Mouse (Mus musculus) left cerebral cortex, adult 11 months (tissue): Measurements from ENCODE around the gene Hid1.

ENCODE experiments used
- DNase-seq: peaks from one replicate; pipeline ENCODE4 v3.0.0; 2022; ENCODE audit warnings: low spot score

Gene Hid1

GRCm38 (mm10) chr11:115374695-115375425 is 7.3 kb upstream of the Hid1 start:
- no peak for DNase-seq

- peak; percentile 72 for DNase-seq
Measured at GRCm38 (mm10) chr11:115373805-115374694, 6.5 kb upstream of the Hid1 start.

GRCm38 (mm10) chr11:115372737-115373136 is 5.2 kb upstream of the Hid1 start:
- no peak for DNase-seq

DNA sequence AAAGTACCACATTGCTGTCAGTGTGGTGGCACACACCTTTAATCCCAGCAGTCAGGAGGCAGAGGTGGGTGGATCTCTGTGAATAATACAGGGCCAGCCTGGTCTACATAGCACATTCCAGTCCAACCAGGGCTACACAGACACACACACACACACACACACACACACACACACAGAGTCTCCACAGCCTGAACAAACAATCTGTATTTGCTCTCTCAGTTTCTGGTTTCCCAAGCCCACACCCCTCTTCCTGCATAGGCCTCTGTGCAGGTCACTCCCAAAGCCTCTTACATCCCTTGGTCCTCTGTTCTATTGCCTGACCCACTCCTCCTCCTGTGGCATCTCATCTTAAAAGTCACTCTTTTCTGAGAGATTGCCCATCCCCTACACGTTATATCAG is 4.5 kb upstream of the Hid1 start:
- no peak for DNase-seq

DNA sequence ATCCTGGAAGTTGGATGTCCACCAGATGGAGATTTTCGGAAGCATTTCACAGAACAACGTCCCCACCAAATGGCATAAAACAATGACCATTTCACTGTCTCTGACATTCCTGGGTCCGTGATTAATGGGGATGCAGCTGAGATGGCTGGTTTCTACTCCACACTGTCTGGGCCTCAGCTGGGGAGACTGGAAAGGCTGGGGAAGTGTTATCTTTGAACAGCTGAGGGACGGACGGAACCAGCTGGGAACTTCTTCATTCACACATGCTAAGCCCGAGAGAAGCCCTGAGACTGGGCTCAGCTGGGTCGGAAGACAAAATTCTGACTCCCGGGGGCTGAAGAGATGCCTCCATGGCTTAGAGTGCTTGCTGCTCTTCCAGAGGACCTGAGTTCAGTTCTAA is 3.8 kb upstream of the Hid1 start:
- DNase-seq: no peak

DNA sequence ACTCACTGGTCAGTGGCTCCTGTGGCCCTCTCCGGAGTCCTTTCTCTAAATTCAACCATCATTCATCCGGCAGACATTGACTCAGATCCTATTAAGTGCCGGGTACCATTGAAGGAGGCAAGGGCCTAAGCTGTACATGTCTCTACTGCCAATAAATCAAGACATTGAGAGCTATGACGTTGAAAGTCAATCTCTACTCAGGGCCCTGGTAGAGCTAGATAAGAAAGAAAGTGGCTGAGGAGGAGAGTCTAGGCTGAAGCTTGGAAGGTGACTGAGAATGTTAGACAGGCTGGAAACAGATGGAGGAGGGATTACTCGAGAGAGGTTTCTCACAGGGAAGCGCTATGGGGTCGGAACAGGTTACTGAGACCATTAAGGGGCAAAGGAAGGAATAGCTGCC is 2.8 kb upstream of the Hid1 start:
- no peak for DNase-seq

DNA sequence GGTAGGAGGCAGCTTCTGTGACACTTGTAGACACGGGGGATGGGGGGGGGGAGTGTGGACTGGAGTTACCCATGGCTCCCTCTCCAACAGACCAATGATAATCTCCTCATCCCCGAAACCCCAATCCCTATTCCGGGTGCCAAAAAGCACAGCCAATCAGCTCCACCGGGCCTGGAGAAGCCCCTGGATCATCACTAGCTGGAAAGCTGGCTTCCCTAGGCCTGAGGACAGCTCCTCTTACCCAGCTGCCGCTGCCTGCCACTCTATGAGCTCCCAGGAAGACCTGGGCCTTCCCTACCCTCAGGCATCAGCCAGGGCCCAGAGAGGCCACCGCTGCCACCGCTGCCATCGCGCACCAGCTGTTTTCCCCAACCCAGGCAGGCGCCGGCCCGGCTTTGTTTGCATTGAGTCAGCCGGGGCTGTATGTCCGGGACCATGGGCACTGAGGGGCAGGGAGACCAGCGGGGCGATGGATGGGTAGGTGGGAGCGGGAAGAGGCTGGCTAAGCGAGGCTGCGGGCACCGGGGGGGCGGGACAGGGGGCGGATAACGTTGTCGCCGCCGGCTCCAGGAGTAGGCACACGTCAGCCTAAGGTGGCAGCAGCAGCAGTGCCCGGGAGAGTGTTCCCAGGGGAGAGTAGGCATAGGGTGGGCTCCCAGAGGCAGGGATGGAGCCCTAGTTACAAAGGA is 706 bp downstream of the Hid1 start:
- peak; percentile 72 for DNase-seq

- DNase-seq: no peak
Measured at GRCm38 (mm10) chr11:115366039-115366705, 1.4 kb downstream of the Hid1 start.

DNA sequence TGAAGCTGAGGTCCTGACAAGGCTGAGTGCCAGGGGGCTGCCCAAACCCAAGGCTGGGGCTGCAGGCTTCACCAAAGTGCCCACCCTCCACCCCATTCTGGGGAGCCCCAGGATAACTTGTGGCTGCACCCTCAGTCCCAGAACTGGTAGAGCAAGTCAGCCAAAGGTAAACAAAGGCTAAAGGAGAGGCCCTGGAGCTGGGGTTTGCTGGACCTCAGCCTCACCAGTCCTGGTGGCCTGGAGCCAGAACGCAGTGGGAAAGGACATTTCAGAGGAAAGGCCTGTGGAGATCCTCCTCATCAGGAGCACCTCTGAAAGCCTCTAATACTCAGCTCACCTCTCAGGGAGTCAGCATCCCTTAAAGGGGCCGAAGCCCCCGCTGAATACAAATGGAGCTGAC is 3.4 kb downstream of the Hid1 start:
- DNase-seq: no peak

DNA sequence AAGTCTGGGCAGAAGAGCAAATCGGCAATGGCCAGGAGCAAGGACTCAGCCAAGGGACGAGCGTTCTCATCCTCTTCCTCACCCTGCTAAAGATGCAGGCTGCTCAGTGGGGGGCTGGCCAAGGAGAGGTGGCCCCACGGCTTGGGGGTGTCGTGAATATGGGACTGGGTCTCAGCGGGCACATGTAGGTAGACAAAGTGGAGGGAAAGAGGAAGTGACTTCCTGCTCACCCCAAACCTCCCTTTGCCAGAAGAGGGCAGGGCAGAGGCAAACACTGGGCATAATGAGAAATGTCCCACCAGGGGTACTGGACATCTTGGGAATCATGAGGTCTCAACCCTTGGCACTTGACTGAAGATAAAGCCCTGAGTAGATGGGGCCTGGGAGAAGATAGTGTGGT is 7.8 kb downstream of the Hid1 start:
- no peak for DNase-seq

GRCm38 (mm10) chr11:115359293-115359692 is 8.3 kb downstream of the Hid1 start:
- DNase-seq: no peak

- DNase-seq: no peak
Measured at GRCm38 (mm10) chr11:115358468-115358867, 9.1 kb downstream of the Hid1 start.

DNA sequence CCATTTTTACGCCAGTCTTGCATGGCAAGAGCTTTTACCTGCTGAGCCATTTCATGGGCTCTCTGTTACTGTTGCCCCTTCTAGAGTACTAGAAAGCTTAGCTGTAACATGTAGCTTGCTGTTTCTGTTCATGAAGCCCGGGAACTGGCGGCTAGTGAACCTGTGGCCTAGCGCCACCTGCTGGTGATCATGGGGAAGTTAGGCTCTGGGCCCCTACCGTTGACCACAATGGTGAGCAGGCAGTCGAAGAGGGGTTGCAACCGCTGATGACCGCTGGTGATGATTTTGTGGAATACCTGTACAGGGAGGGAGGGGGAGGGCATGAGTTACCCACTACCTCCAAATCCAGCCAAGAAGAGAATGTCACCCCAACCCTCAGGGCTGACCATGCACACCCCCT is 13.4 kb downstream of the Hid1 start:
- DNase-seq: no peak

DNA sequence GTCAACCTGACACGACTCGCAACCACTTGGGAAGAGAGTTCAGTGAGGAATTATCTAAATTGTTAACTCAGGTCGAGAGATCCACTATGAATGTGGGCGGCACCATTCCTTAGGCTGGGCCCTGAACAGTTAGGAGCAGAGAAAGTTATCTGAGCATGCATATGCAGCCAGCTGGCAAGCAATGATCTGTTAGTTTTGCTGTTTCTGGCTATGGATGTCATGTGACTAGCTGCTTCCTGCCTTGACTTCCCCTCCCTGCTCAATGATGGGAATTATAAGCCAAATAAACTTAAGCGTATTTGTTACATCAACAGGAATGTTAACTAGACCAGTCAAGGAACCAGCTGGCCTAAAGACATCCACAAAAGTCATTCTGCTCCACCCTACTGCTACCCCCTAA is 14.2 kb downstream of the Hid1 start:
- no peak for DNase-seq

DNA sequence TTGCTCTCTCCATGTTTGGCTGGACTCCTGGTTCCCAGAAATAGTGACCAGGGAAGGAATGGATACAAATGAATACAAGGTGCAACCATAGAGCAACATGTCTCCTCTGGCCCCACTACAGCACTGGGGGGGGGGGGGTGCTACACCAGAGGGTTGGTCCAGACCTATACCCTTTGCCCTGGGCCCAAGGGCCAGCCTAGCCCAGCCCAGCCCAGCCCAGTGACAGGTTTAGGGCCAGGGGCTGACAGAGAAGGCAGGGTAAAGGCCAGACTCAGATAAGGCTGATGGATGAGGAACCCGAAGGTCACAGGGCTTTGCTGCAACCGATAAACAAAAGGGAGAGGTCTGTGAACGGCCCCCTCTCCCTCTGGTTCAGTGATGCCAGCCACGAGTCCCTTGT is 17.6 kb downstream of the Hid1 start:
- DNase-seq: no peak

DNA sequence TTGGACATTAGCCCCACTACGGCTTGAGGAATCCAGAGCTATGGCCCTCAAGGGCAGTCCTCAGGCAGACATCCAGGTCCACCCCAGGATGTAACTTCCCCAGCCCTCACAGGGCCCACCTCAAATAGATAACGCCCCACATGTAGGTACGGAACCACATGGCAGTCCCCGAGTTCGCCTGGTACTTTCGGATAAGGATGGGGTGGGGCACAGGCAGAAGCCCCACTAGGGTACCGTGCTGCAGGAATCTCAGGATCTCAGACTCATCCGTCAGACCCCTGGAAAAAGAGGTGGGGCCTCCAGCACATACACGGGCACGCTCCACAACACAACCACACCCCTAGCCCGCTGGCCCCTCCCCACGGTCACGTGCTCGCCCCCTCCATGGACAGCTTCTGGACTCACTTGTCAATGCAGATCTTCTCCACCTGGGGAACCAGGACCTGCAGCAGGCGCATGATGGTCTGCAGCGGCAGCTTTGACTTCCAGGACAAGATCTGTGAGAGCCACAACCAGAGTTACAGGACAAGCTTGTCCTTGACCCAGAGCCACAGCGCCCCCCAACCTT is 18.8 kb downstream of the Hid1 start:
- no peak for DNase-seq

- no peak for DNase-seq
Measured at GRCm38 (mm10) chr11:115345515-115345914, 22.0 kb downstream of the Hid1 start.

DNA sequence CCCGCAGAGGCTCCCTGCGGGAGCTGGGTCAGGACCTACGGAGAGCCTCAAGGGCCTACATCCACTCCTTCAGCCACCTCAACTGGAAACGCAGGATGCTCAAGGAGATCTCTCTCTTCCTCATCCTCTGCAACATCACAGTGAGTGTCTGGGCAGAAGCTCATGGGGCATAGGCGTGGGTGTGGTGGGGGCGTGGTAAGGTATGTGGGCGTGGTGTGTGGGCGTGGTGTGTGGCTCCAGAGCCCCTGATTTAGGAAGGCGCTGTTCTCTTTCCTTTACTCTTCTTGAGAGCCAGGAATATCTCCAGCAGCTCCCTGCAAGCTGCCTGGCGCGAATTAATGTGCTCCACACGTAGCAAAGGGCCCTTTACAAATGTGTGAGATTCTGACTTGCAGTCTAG is 22.6 kb downstream of the Hid1 start:
- DNase-seq: no peak

DNA sequence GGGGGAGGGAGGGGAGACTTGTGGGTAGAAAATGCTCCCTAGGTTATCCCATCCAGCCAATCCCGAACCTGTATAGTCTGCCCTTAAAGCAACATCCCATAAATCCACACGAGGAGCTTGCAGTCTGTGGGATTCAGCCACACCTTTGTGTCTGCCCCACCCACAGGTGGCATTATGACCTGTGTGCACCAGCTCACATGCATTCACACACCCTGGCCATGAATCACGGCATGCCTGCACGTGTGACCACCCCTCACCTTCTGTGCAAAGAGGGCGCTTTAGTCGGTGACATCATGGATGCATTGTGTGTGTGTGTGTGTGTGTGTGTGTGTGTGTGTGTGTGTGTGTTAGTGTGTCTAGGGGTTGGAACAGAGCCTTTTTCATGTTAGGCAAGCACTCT is 25.7 kb downstream of the Hid1 start:
- DNase-seq: no peak

GRCm38 (mm10) chr11:115341246-115341645 is 26.3 kb downstream of the Hid1 start:
- no peak for DNase-seq

GRCm38 (mm10) chr11:115337826-115338225 is 29.7 kb downstream of the Hid1 start:
- no peak for DNase-seq

GRCm38 (mm10) chr11:115337350-115337749 is 30.2 kb downstream of the Hid1 start:
- no peak for DNase-seq
